Mouse (Mus musculus) liver, adult 2 months (tissue): ENCODE measurements around the gene Dnah3.

ENCODE experiments used
- CTCF ChIP-seq: fragments of 200-500 bp; IDR thresholded peaks from 2 replicates; pipeline ENCODE4 v1.5.1; 2011; ENCODE audit warnings: low read depth, low read length, control low read depth
- POLR2A ChIP-seq: fragments of 200-500 bp; IDR thresholded peaks from 2 replicates; pipeline ENCODE4 v1.6.1; 2011; ENCODE audit warnings: low read length, control low read depth; ENCODE audit not compliant: insufficient read depth; ENCODE audit errors: extremely low read depth

GRCm38 (mm10) chr7:119978576-119978975 lies 116.5 kb downstream of the Dnah3 start:
- TF ChIP-seq CTCF (no peak), POLR2A (no peak)
